Mouse (Mus musculus): ENCODE results near the gene Acta2.

DNA sequence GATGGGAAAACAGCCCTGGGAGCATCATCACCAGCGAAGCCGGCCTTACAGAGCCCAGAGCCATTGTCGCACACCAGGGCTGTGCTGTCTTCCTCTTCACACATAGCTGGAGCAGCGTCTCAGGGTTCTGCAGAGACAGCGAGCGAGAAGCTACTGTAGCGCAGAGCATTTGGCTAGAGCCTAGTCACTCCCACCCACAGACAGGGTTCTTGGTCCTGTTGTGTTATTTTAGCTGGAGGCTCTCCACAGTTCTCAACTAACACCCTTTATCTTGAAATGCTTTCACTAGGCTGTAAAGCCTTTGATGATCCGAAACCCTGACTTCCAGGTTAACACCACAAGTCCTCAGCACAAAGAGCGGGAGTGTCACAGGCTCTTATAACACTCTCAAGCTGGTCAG is 2.9 kb downstream of the Acta2 start:
- no peak for TF ChIP-seq CTCF (conservative IDR thresholded peaks at IDR 0.05; ENCODE audit: low read length)
- TF ChIP-seq POU5F1 (IDR thresholded peaks at IDR 0.05; ENCODE audit: borderline replicate concordance, low read length), result no peak
